Comparison of ENCODE assay signal across 15 mouse cellular contexts in genomic region chr11:84618576-84618975, GRCm38 (mm10).
A peak's percentile ranks its signal among the peaks of the same experiment; 100 is the strongest.
DNase-seq lines count a peak whose midpoint lies in the region; ATAC-seq and TF ChIP-seq lines count a peak whose summit lies in the region.
"Had no signal": no experiment of that assay in that cellular context is flagged by ENCODE, and none has a peak within 500 bp of the region (broad histone marks: within the 10 kb centered on the region; RNA-seq: fewer than 3 reads in every experiment).

No protein-coding gene starts in this region.

- H3K9ac ChIP-seq in intestine, postnatal 0 days (ENCODE audit: low read depth, low read length): no peak overlapping the region
- H3K9ac ChIP-seq in intestine, embryonic 15.5 days: no peak overlapping the region
- H3K9ac ChIP-seq: forebrain, embryonic 12.5 days; neural tube, embryonic 13.5 days had no signal

- no peaks in the 10 kb centered on the region for H3K27me3 ChIP-seq in intestine, postnatal 0 days (replicated peaks; ENCODE audit: control insufficient read depth, insufficient read depth, low read length)
- H3K27me3 ChIP-seq in intestine, embryonic 15.5 days (replicated peaks): no peaks in the 10 kb centered on the region

- ATAC-seq in intestine, postnatal 0 days: no peak
- no peak for ATAC-seq in intestine, embryonic 15.5 days
- ATAC-seq: Patski had no signal

- H3K4me2 ChIP-seq in intestine, postnatal 0 days (replicated peaks; ENCODE audit: low read depth): no peak overlapping the region
- no peak overlapping the region for H3K4me2 ChIP-seq in intestine, embryonic 15.5 days (replicated peaks)
- H3K4me2 ChIP-seq: forebrain, embryonic 12.5 days; neural tube, embryonic 13.5 days had no signal

- TF ChIP-seq CTCF in intestine, postnatal 0 days (IDR thresholded peaks at IDR 0.05; ENCODE audit: low read depth): peak; percentile 56

- H3K36me3 ChIP-seq in intestine, postnatal 0 days (ENCODE audit: control insufficient read depth, insufficient read depth): no peaks in the 10 kb centered on the region
- no peaks in the 10 kb centered on the region for H3K36me3 ChIP-seq in intestine, embryonic 15.5 days
- H3K36me3 ChIP-seq: forebrain, embryonic 12.5 days; midbrain, embryonic 10.5 days; neural tube, embryonic 13.5 days had no signal

- WGBS in intestine, postnatal 0 days: 90% methylated on average over 3 of the region's 3 CpGs
- WGBS in intestine, embryonic 15.5 days: 90% methylated on average over 3 of the region's 3 CpGs

- peak; percentile 32 for DNase-seq in thymus, postnatal 4 days
- no peak for DNase-seq in thymus, postnatal 0 days (ENCODE audit: low spot score)
- DNase-seq in c-Kit-positive CD71-positive TER-119-negative erythroid progenitor cells, embryonic 14.5 days (ENCODE audit: low read depth): peak; percentile 4
- no peak for DNase-seq in ovary, postnatal 10 days (ENCODE audit: low spot score)
- DNase-seq in testis, postnatal 10 days (ENCODE audit: low spot score): no peak
- DNase-seq: adrenal gland, postnatal 14 days; cerebellum, adult 18-20 months; gastrocnemius, postnatal 14 days; thymus, postnatal 14 days had no signal

- no peaks in the 10 kb centered on the region for H3K4me1 ChIP-seq in intestine, postnatal 0 days (replicated peaks; ENCODE audit: control insufficient read depth, insufficient read depth, low read length)
- no peaks in the 10 kb centered on the region for H3K4me1 ChIP-seq in intestine, embryonic 15.5 days (replicated peaks)
- H3K4me1 ChIP-seq: forebrain, embryonic 12.5 days; midbrain, embryonic 10.5 days; neural tube, embryonic 13.5 days had no signal

- no peak overlapping the region for H3K27ac ChIP-seq in intestine, postnatal 0 days (ENCODE audit: low read depth, low read length)
- H3K27ac ChIP-seq in intestine, embryonic 15.5 days: no peak overlapping the region
- H3K27ac ChIP-seq: forebrain, embryonic 12.5 days; midbrain, embryonic 10.5 days; neural tube, embryonic 13.5 days had no signal

- H3K4me3 ChIP-seq in intestine, postnatal 0 days (ENCODE audit: low read depth, low read length): no peak overlapping the region
- H3K4me3 ChIP-seq in intestine, embryonic 15.5 days (replicated peaks): no peak overlapping the region
- H3K4me3 ChIP-seq: forebrain, embryonic 12.5 days; midbrain, embryonic 10.5 days; neural tube, embryonic 13.5 days had no signal

- H3K9me3 ChIP-seq in intestine, postnatal 0 days (ENCODE audit: control insufficient read depth): no peaks in the 10 kb centered on the region
- H3K9me3 ChIP-seq in intestine, embryonic 15.5 days: no peaks in the 10 kb centered on the region
- H3K9me3 ChIP-seq: forebrain, embryonic 12.5 days; midbrain, embryonic 10.5 days; neural tube, embryonic 13.5 days had no signal

Comparison
In these comparisons a context has a peak if more than half of its experiments do, and no peak if none do; other contexts are left out.
1. DNase-seq: peak in thymus, postnatal 4 days (single experiment) and c-Kit-positive CD71-positive TER-119-negative erythroid progenitor cells, embryonic 14.5 days (single experiment); none in thymus, postnatal 0 days (single experiment), ovary, postnatal 10 days (single experiment) and testis, postnatal 10 days (single experiment).